Mouse (Mus musculus): ENCODE results near the gene Ggt5. TPM values are rescaled to one million over a fixed set of nuclear protein-coding genes. Genes with fewer than 3 reads are reported as not detected.

Gene Ggt5
- 10 to 100 TPM in 3 of 26 experiments, 1 to 10 TPM in 20, under 1 TPM in 3; 0.34 to 11.4 (median 4.4) TPM for total RNA-seq (2018; cell fraction: chromatin; rRNA removed)
- total RNA-seq (2018; cell fraction: cytosol; rRNA removed): 1 to 10 TPM in 25 of 26 experiments, under 1 TPM in 1; 0.82 to 6.0 (median 2.4) TPM
- 10 to 100 TPM in 6 of 26 experiments, 1 to 10 TPM in 19, under 1 TPM in 1; 0.96 to 15.3 (median 6.5) TPM for total RNA-seq (2018; cell fraction: nucleus; rRNA removed)
- 3.4 to 4.1 TPM (median 3.5 TPM) in 3 replicates for polyA plus RNA-seq (2018)

GRCm38 (mm10) chr10:75589129-75589528 is at the start of gene Ggt5:
TSS of gene Ggt5 (plus strand) at chr10:75589340.
- no peak within 1 kb of the TSS; the same call in 1 of the 2 replicates for H3K4me3 ChIP-seq (ENCODE audit: inconsistent target)
- WGBS (ENCODE audit: missing documents): 6% methylated on average over 5 of the region's 5 CpGs
- no peak within 1 kb of the TSS for H3K27ac ChIP-seq
- no peaks in the 10 kb centered on the region for H3K36me3 ChIP-seq (ENCODE audit: inconsistent target)
- H3K79me2 ChIP-seq (ENCODE audit: inconsistent target): no peaks in the 10 kb centered on the region

GRCm38 (mm10) chr10:75547901-75548300 is 41.2 kb upstream of the Ggt5 start:
- no peak overlapping the region for H3K4me3 ChIP-seq (ENCODE audit: inconsistent target)
- WGBS (ENCODE audit: missing documents): 83% methylated on average over 7 of the region's 7 CpGs
- H3K79me2 ChIP-seq (ENCODE audit: inconsistent target): no peaks in the 10 kb centered on the region
- H3K27ac ChIP-seq: no peak overlapping the region
- H3K36me3 ChIP-seq (ENCODE audit: inconsistent target): no peaks in the 10 kb centered on the region

- no peaks in the 10 kb centered on the region for H3K36me3 ChIP-seq (ENCODE audit: inconsistent target)
- WGBS (ENCODE audit: missing documents): 89% methylated on average over 14 of the region's 14 CpGs
- no peaks in the 10 kb centered on the region for H3K79me2 ChIP-seq (ENCODE audit: inconsistent target)
- no peak overlapping the region for H3K27ac ChIP-seq
- no peak overlapping the region for H3K4me3 ChIP-seq (ENCODE audit: inconsistent target)
These were observed 40.7 kb upstream of the Ggt5 start for GRCm38 (mm10) chr10:75548486-75548885.

- H3K4me3 ChIP-seq (ENCODE audit: inconsistent target): no peak overlapping the region
- no peak overlapping the region for H3K27ac ChIP-seq
- WGBS (ENCODE audit: missing documents): 78% methylated on average over 7 of the region's 7 CpGs
- no peaks in the 10 kb centered on the region for H3K36me3 ChIP-seq (ENCODE audit: inconsistent target)
- H3K79me2 ChIP-seq (ENCODE audit: inconsistent target): no peaks in the 10 kb centered on the region
These were observed 39.3 kb upstream of the Ggt5 start for GRCm38 (mm10) chr10:75549886-75550285.

- no peaks in the 10 kb centered on the region for H3K36me3 ChIP-seq (ENCODE audit: inconsistent target)
- 14% methylated on average over 12 of the region's 12 CpGs for WGBS (ENCODE audit: missing documents)
- no peaks in the 10 kb centered on the region for H3K79me2 ChIP-seq (ENCODE audit: inconsistent target)
- no peak overlapping the region for H3K4me3 ChIP-seq (ENCODE audit: inconsistent target)
- no peak overlapping the region for H3K27ac ChIP-seq
These were observed 38.0 kb upstream of the Ggt5 start for GRCm38 (mm10) chr10:75551175-75551574.

- Histone ChIP-seq H3K36me3 (ENCODE audit: inconsistent target) (no peaks in the 10 kb centered on the region), H3K79me2 (ENCODE audit: inconsistent target) (no peaks in the 10 kb centered on the region), H3K4me3 (ENCODE audit: inconsistent target) (no peak overlapping the region), H3K27ac (no peak overlapping the region)
- whole genome bisulfite sequencing (ENCODE audit: missing documents): 96% methylated on average over 2 of the region's 2 CpGs
These were observed 37.0 kb upstream of the Ggt5 start for GRCm38 (mm10) chr10:75552106-75552505.

GRCm38 (mm10) chr10:75552701-75553450 is 36.3 kb upstream of the Ggt5 start:
- Histone ChIP-seq H3K79me2 (ENCODE audit: inconsistent target) (no peaks in the 10 kb centered on the region), H3K27ac (no peak overlapping the region), H3K36me3 (ENCODE audit: inconsistent target) (no peaks in the 10 kb centered on the region), H3K4me3 (ENCODE audit: inconsistent target) (no peak overlapping the region)
- 96% methylated on average over 13 of the region's 13 CpGs for WGBS (ENCODE audit: missing documents)

- H3K79me2 ChIP-seq (ENCODE audit: inconsistent target): no peaks in the 10 kb centered on the region
- no peaks in the 10 kb centered on the region for H3K36me3 ChIP-seq (ENCODE audit: inconsistent target)
- WGBS (ENCODE audit: missing documents): 56% methylated on average over 7 of the region's 8 CpGs
- H3K27ac ChIP-seq: no peak overlapping the region
- H3K4me3 ChIP-seq (ENCODE audit: inconsistent target): no peak overlapping the region
These were observed 35.0 kb upstream of the Ggt5 start for GRCm38 (mm10) chr10:75554090-75554489.

GRCm38 (mm10) chr10:75555557-75555956 is 33.6 kb upstream of the Ggt5 start:
- 95% methylated on average over 6 of the region's 6 CpGs for WGBS (ENCODE audit: missing documents)
- Histone ChIP-seq H3K4me3 (ENCODE audit: inconsistent target) (no peak overlapping the region), H3K27ac (no peak overlapping the region), H3K36me3 (ENCODE audit: inconsistent target) (no peaks in the 10 kb centered on the region), H3K79me2 (ENCODE audit: inconsistent target) (no peaks in the 10 kb centered on the region)

GRCm38 (mm10) chr10:75556026-75556425 is 33.1 kb upstream of the Ggt5 start:
- Histone ChIP-seq H3K79me2 (ENCODE audit: inconsistent target) (no peaks in the 10 kb centered on the region), H3K27ac (no peak overlapping the region), H3K4me3 (ENCODE audit: inconsistent target) (no peak overlapping the region), H3K36me3 (ENCODE audit: inconsistent target) (no peaks in the 10 kb centered on the region)
- WGBS (ENCODE audit: missing documents): 97% methylated on average over 9 of the region's 9 CpGs

- WGBS (ENCODE audit: missing documents): 84% methylated on average over 3 of the region's 3 CpGs
- no peaks in the 10 kb centered on the region for H3K36me3 ChIP-seq (ENCODE audit: inconsistent target)
- H3K27ac ChIP-seq: no peak overlapping the region
- H3K79me2 ChIP-seq (ENCODE audit: inconsistent target): no peaks in the 10 kb centered on the region
- H3K4me3 ChIP-seq (ENCODE audit: inconsistent target): no peak overlapping the region
These were observed 30.6 kb upstream of the Ggt5 start for GRCm38 (mm10) chr10:75558515-75558914.

- H3K36me3 ChIP-seq (ENCODE audit: inconsistent target): no peaks in the 10 kb centered on the region
- no peak overlapping the region for H3K4me3 ChIP-seq (ENCODE audit: inconsistent target)
- 31% methylated on average over 13 of the region's 14 CpGs for WGBS (ENCODE audit: missing documents)
- H3K27ac ChIP-seq: no peak overlapping the region
- H3K79me2 ChIP-seq (ENCODE audit: inconsistent target): no peaks in the 10 kb centered on the region
These were observed 30.0 kb upstream of the Ggt5 start for GRCm38 (mm10) chr10:75559041-75559675.

- H3K27ac ChIP-seq: no peak within 1 kb of the TSS
- no peaks in the 10 kb centered on the region for H3K36me3 ChIP-seq (ENCODE audit: inconsistent target)
- no peaks in the 10 kb centered on the region for H3K79me2 ChIP-seq (ENCODE audit: inconsistent target)
- H3K4me3 ChIP-seq (ENCODE audit: inconsistent target): no peak within 1 kb of the TSS
- WGBS (ENCODE audit: missing documents): 3% methylated on average over 73 of the region's 75 CpGs
These were observed 29.2 kb upstream of the Ggt5 start, which contains the start of gene Lrrc75b for GRCm38 (mm10) chr10:75559676-75560548. TSS of gene Lrrc75b (minus strand) at chr10:75560330.

GRCm38 (mm10) chr10:75560549-75560899 is 28.6 kb upstream of the Ggt5 start:
- no peak overlapping the region for H3K4me3 ChIP-seq (ENCODE audit: inconsistent target)

More at GRCm38 (mm10) chr10:75560549-75560899, 28.6 kb upstream of the Ggt5 start:
- Histone ChIP-seq H3K36me3 (ENCODE audit: inconsistent target) (no peaks in the 10 kb centered on the region), H3K79me2 (ENCODE audit: inconsistent target) (no peaks in the 10 kb centered on the region), H3K27ac (no peak overlapping the region)
- WGBS (ENCODE audit: missing documents): 37% methylated on average over 6 of the region's 6 CpGs
